Mouse (Mus musculus) induced T-regulatory cell, adult 2 months (primary cell): ENCODE results near the gene Gm26620.
A peak's percentile ranks its signal among the peaks of the same experiment; 100 is the strongest.

Source experiments
- DNase-seq: peaks from one replicate; pipeline ENCODE4 v3.0.0-alpha.2; 2012; ENCODE audit warnings: low read depth

Gm26620 gene

DNA sequence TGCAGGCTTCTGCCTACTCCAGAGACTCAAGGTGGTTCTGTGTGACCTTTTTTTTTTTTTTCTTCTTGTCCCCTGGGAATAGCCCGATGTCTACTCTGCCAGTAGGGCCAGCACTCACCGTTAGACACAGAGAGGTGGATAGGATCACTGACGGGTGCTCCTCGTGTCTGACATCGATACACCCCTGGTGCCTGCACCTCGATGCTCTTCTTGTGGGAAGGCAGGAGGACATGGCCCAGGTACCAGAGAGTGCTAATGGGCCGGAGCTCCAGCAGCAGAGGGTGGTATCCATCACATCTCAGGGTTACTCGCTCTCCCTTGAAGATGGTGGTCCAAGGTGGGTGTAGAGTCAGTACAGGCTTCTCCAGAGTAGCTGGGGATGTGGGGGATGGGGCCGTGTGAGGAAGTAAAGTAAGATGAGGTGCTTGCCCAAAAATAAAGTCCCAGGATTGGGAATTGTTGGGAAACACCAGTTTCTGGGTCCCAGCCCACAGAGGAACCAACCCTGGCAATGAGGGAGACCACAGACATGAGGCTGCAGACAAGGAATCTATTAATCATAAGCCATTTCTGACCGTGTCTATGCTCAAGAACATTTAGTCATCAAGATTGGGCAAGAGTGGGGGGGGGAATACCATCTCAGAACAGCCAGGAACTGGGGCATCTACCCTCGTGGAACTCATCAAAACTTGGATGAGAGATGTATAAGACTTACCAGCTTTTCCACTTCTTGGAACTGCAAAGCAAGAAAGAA, 27.2 kb downstream of the Gm26620 start:
- DNase-seq, result no peak

DNA sequence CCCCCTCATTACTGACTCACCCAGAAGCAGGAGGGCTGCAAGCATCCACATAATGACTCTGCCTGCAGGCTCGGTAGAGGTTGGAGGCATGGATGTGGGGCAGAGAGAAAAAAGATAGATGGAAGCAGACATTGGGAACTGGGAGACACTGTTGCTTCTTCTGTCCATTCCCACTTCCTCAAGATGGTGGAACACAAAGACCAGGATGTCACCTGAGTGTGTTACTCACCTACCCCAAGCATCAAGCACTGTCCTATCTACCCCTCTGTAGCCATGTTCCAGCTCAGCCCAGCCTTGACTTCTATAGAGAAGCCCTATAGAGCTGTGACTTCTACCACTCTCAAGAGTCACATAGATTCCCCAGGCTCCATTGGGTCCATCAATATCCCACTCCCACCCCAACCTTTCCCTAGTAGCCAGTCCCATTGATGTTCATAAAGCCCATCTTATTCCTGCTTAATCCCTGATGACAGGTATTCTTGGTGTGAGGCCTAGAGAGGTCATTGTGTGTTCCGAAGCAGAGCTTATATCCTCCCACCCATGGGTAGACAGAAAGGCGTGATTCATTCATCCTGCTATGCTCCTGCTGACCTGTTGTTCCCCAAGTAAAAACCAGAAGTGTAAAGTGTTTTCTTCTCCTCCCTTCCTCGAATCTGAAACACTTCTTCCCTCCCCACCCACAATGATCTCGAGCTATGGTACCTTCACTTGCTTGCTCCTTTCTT, 28.2 kb downstream of the Gm26620 start, which contains the start of gene Fcrlb:
Fcrlb (minus strand) TSS at position 51 of the 725 bp plus-strand sequence.
- no peak for DNase-seq

DNA sequence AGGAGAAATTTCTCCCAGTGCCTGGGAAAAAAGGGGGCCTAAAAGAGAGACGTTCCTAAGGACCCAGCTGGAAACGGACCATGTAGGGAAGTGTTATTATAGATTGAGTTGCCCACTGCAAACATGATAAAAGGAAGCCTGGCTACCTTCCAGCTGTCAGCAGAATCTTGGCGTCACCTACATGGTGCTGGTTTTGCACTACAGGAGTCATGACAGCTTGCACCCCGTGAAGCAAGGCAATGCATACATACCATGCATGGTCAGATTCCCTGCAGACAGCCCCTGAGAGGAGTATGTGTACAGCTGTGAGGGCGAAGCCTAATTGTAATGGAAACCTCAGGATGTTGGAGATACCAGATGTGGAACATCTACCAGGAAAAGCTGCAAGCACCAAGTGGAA, 30.8 kb downstream of the Gm26620 start:
- no peak for DNase-seq

DNA sequence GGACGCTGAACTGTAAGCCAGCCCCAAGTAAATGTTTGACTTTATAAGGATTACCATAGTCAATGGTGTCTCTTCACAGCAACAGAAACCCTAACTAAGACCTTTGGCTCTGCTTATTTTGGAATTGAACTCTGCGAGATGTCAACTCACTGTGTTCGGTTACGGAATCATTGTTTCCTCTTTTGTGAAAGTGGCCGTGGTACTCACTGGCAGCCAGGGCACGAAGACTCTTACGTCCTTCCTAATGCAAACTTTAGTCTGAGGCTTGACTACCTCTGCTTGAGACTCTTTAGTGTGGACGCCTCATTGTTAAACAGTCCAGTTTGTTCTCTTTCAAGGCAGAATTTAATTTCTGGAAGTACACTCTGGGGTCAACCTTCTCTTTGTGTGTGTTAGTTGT, 34.4 kb downstream of the Gm26620 start:
- DNase-seq, result no peak

DNA sequence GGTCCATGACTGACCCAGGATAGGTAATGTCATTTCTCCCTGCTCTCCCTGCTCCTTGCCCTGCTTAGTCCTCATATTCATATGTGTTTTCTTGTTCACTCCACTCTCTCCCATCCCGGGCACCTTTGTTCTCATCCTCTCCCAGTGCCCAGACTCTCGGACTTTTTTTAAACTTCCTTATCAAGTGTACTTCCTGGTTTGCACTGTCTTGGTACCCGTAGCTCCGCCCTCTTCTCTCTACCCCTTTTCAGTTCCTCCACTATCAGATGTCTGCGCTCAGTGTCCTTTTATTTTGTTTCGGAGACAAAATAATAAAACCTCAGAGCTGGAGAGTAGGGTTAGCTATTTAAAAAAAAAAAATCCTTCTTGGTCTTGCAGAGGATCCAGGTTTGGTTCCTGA, 39.6 kb downstream of the Gm26620 start:
- peak; percentile 23 for DNase-seq

DNA sequence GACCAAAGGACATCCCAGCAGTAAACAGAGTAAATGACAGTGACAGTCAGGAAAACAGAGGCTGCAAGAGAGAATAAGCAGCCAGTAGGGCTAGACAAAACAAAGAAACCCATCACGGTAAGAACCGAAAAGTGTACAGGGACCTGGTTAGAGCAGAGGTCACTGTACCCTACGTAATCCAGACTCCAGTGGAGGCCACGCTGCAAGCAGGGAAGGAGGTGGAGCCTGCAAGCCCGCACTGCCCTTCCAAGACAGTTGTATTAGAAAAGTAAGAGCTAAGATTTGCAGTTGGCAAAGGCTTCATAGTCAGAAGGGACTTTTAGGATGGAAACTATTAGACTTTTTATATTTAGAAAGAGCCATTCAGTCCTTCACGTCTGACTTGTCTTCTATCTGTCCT, 42.1 kb downstream of the Gm26620 start:
- DNase-seq, result no peak

DNA sequence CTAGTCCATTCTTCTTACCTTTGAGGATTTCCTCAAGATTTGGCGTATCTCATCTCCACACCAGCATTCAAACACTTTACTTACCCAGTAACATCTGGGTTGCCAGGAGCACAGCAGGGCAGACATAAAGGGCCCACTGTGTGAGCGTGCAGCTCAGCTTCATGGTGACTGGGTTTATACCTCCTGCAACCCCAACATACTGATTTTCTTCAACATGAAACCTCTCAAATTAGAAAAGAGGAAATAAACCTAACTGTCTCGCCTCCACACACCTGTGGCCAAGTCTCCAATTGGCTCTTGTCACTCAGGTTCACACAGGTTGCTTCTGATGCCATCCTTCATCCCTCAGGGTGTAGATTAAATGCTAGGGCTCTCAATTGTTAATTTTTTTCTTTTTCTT, 42.5 kb downstream of the Gm26620 start, which contains the start of gene Fcrla:
Fcrla (minus strand) TSS at position 206 of the 400 bp plus-strand sequence.
- no peak for DNase-seq

DNA sequence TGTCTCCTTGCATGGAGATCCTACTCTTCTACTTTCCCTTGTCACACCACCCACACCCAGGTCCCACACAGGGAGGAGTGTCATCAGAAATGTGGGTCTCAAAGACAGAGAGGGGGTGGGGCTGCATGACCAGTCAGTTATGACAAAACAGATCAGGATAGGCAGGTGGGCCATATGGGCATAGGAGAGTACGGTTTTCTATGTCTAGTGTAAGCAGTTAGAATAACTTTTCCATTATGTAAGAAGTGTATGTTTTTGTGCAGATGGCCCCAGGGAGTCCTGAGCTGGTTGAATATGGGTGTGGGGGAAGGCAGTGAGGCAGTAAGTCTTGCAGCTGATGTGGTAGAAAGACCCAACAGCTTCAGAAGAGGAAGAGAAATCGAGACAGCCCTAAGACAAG, 43.6 kb downstream of the Gm26620 start:
- DNase-seq, result no peak

DNA sequence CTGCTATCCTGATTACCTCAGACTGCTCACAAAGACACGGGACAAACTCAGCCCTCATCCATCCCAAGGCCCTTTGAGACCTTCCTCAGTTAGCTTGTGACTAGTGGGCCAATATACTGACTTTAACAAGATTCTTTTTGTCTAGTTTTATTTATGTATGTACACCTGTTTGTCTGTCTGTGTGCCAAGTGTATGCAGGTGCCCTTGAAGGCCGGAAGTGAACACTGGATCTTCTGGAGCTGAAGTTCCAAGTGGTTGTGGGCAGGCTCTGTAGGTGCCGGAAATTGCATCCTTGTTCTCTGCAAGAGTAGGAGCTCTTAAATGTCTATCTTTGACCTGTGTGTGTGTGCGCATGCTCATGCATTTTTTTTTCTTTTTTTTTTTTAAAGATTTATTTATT, 44.4 kb downstream of the Gm26620 start:
- DNase-seq, result no peak

DNA sequence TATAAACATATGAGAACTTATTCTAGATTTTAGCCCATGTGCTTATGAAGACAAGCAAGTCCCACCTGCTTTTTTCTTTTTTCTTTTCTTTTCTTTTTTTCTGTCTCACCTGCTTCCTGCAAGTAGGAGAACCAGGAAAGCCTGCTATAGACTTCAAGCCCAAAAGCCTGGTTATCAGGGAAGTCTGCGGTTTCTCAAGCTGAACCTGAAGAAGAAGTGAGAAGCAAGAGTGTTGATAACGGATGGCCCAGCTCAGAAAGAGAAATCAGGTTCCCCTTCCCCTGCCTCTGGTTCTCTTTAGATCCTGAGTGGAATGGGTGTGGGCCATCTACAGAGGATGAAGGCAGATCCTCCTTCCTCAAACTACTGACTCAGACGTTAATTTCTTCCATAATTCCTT, 47.2 kb downstream of the Gm26620 start:
- no peak for DNase-seq

DNA sequence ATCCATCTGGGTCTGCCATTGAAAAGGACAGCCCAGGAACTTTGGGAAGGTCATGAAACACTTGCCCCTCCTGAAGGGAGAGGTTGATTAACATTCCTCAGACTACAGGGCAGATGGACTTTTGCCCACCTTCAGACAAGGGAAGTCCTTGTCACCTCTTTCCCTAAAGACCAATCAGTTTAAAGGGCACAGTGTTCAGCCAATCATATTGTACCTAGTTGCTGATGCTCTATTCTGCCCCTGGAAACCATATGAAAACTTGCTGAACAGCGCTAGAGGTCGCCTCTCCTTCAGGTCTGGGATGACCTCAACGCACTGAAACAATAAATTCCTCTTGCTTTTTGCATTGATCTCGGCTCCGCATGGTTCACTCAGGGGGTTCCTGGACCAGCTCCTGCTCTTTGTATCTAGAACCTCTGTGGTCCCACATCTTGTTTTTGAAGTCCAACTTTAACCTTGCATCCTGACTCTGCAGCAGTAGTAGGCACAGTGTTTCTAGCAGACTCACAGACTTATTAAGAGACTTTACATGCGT, 48.6 kb downstream of the Gm26620 start:
- DNase-seq, result no peak

DNA sequence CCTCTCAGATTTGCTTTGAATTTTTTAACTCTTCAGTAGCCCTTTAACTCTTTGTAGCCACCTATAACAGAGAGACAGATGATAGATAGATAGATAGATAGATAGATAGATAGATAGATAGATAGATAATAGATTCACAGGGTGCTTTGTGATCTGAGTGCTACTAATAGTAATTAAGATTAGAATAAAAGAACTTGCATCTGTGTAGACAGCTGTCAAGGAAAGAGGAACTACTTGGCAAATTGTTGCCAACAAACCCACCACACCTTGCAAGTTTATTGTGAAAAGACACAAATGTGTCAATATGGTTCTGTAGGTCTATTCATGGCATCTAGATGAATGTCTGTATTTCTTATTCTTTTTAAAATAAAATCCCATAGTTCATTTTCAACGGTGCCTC, 49.1 kb downstream of the Gm26620 start:
- no peak for DNase-seq

DNA sequence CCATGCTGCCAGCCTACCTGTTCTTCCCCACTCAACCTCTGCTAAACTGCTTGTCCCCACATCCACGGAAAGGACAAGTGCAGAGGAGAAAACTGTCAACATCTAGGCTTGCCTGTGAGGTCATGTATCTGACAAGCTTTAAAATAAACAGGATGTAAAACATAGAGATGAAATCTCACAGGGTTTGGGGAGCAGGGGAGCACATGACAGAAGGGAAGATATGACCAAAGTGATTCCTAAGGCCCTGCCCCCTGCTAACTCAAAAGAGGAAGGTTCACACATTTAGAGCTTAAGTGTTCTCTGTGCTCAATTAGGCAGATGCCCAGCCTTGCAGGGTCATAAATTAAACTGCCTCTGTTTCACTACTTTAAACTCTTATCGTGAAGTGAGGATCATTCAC, 49.5 kb downstream of the Gm26620 start:
- no peak for DNase-seq
